Mouse (Mus musculus): ENCODE data around the gene Atcay.

DNA sequence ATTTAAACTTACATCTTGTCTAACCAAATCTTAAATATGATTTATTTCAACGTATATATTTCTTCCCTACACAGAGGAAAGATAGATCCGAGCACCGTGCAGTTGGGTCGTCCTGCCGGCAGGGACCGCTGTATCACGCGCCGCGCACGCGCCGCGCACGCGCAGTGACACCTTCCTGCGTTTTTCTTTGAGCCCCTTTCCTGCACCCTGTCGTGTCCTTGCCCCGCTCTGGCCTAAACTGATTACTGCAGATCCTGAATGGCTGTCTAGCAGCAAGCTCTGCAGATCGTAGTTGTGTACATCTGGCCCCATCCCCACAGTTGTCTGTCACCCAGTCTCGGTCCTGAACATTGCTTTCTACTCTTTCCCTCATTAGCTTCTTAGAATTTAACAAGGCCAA is 57.5 kb downstream of the Atcay start:
- TF ChIP-seq CTCF (IDR thresholded peaks at IDR 0.05; ENCODE audit: extremely low read depth, insufficient read length, insufficient replicate concordance, low read depth, low read length) (peak; percentile 82), POLR2A (IDR thresholded peaks at IDR 0.05; ENCODE audit: low read depth, low read length) (no peak)

Measured in small intestine, adult 2 months (tissue).